Mouse (Mus musculus): ENCODE results near the gene Eno1.

- TF ChIP-seq CTCF (IDR thresholded peaks at IDR 0.05; ENCODE audit: low read depth, low read length) (no peak), POLR2A (IDR thresholded peaks at IDR 0.05; ENCODE audit: extremely low read depth, insufficient read depth, low read length) (no peak)
Observed at GRCm38 (mm10) chr4:150231871-150232270, 4.7 kb upstream of the Eno1 start.

All from liver, adult 2 months (tissue).